8 mouse cellular contexts compared by ENCODE assay signal in the genomic region with DNA sequence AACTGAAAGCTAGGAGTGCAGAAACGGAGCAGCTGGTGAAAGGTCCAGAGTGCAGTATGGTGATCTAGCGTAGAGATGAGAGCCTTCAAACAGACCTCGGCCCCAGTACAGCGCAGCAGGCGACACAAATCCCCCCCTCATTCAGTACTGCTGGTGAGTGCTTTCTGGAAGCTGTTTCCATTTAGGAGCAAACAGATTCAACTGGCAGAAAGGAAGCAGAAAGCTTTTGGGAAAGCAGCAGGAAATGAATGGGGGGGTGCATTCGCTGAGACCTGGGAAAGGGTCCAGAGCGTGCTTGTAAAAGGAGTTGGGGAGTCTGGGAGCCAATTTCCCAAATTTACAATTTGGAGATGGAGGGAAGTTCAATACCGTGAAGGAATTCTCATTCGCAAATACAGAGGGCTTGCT.
DNase-seq lines count a peak whose midpoint lies in the region; ATAC-seq and TF ChIP-seq lines count a peak whose summit lies in the region.

No protein-coding gene starts in this region.

- H3K36me3 ChIP-seq in kidney, postnatal 0 days (ENCODE audit: insufficient read depth, low read length): no peaks in the 10 kb centered on the region
- H3K36me3 ChIP-seq in kidney, embryonic 14.5 days (ENCODE audit: control insufficient read depth, insufficient read depth, low read length): no peaks in the 10 kb centered on the region; the same call in 1 of the 2 replicates
- H3K36me3 ChIP-seq in limb, embryonic 14.5 days (ENCODE audit: control insufficient read depth, insufficient read depth, low read length): no peaks in the 10 kb centered on the region

- DNase-seq in cerebellum, postnatal 10 days: peak; percentile 50 to 59
- DNase-seq in cerebellum, adult 9-10 months: no peak
- DNase-seq in kidney, postnatal 0 days (ENCODE audit: low spot score): peak; percentile 47
- DNase-seq in limb, embryonic 14.5 days (ENCODE audit: low spot score): peak; percentile 86
- DNase-seq in urinary bladder, postnatal 25 days (ENCODE audit: low spot score): no peak
- no peak for DNase-seq in adrenal gland, adult 2 months

- H3K9ac ChIP-seq in kidney, postnatal 0 days (ENCODE audit: low read depth, low read length): no peak overlapping the region
- H3K9ac ChIP-seq in kidney, embryonic 14.5 days (ENCODE audit: low read depth, low read length): no peak overlapping the region
- no peak overlapping the region for H3K9ac ChIP-seq in limb, embryonic 14.5 days (ENCODE audit: low read depth, low read length, severe bottlenecking)

- H3K9me3 ChIP-seq in kidney, postnatal 0 days (replicated peaks; ENCODE audit: low read length): no peaks in the 10 kb centered on the region
- no peaks in the 10 kb centered on the region for H3K9me3 ChIP-seq in kidney, embryonic 14.5 days (ENCODE audit: control insufficient read depth, low read length)
- no peaks in the 10 kb centered on the region for H3K9me3 ChIP-seq in limb, embryonic 14.5 days (ENCODE audit: control insufficient read depth, low read length)

- TF ChIP-seq POLR2A in embryonic fibroblast, embryonic 13.5 days (IDR thresholded peaks at IDR 0.05; ENCODE audit: low read depth, low read length): no peak
- TF ChIP-seq POLR2A in limb, embryonic 14.5 days (IDR thresholded peaks at IDR 0.05; ENCODE audit: borderline replicate concordance, extremely low read depth, insufficient read depth, insufficient read length): no peak

- TF ChIP-seq CTCF in kidney, postnatal 0 days (IDR thresholded peaks at IDR 0.05; ENCODE audit: low read depth): no peak
- TF ChIP-seq CTCF in embryonic fibroblast, embryonic 13.5 days (IDR thresholded peaks at IDR 0.05; ENCODE audit: borderline replicate concordance, insufficient read depth, low read length): no peak

- no peak overlapping the region for H3K27ac ChIP-seq in kidney, postnatal 0 days
- H3K27ac ChIP-seq in kidney, embryonic 14.5 days (ENCODE audit: low read depth, low read length): no peak overlapping the region
- H3K27ac ChIP-seq in embryonic fibroblast, embryonic 13.5 days (ENCODE audit: insufficient read depth, low read length): peak overlapping the region; percentile 56
- peak overlapping the region; percentile 34; the same call in 1 of the 2 replicates for H3K27ac ChIP-seq in limb, embryonic 14.5 days (replicated peaks; ENCODE audit: low read depth, low read length)

- H3K4me1 ChIP-seq in kidney, postnatal 0 days (replicated peaks; ENCODE audit: insufficient read depth, low read length): no peaks in the 10 kb centered on the region
- H3K4me1 ChIP-seq in kidney, embryonic 14.5 days (ENCODE audit: control insufficient read depth, insufficient read depth, low read length): peaks cover 24% of the 10 kb centered on the region
- peaks cover 25% of the 10 kb centered on the region for H3K4me1 ChIP-seq in embryonic fibroblast, embryonic 13.5 days (ENCODE audit: control insufficient read depth, insufficient read depth, low read length)
- H3K4me1 ChIP-seq in limb, embryonic 14.5 days (ENCODE audit: control insufficient read depth, insufficient read depth, low read length): peaks cover 66% of the 10 kb centered on the region

- WGBS in kidney, postnatal 0 days: 30% methylated on average over 9 of the region's 9 CpGs
- 43% methylated on average over 9 of the region's 9 CpGs for WGBS in kidney, embryonic 14.5 days
- 14% methylated on average over 9 of the region's 9 CpGs for WGBS in limb, embryonic 14.5 days

- H3K27me3 ChIP-seq in kidney, postnatal 0 days (ENCODE audit: insufficient read depth, low read length): no peaks in the 10 kb centered on the region
- H3K27me3 ChIP-seq in kidney, embryonic 14.5 days (ENCODE audit: control insufficient read depth, insufficient read depth, low read length): no peaks in the 10 kb centered on the region
- no peaks in the 10 kb centered on the region for H3K27me3 ChIP-seq in limb, embryonic 14.5 days (ENCODE audit: control insufficient read depth, insufficient read depth, low read length)

- no peak overlapping the region for H3K4me3 ChIP-seq in kidney, postnatal 0 days (replicated peaks; ENCODE audit: low read depth, low read length)
- H3K4me3 ChIP-seq in kidney, embryonic 14.5 days (ENCODE audit: low read length): no peak overlapping the region
- no peak overlapping the region for H3K4me3 ChIP-seq in embryonic fibroblast, embryonic 13.5 days (ENCODE audit: insufficient read depth, low read length)
- H3K4me3 ChIP-seq in limb, embryonic 14.5 days (replicated peaks; ENCODE audit: low read length): 0 out of 2 replicates have a peak overlapping the region, but pooled peaks have one; percentile 8

- ATAC-seq in kidney, postnatal 0 days (replicated peaks; ENCODE audit: low FRiP score, low read depth): no peak
- ATAC-seq in kidney, embryonic 14.5 days (ENCODE audit: low FRiP score, low TSS enrichment): no peak
- peak; percentile 73 for ATAC-seq in limb, embryonic 14.5 days (ENCODE audit: low FRiP score, low read depth)

- 0 out of 2 replicates have a peak overlapping the region, but pooled peaks have one; percentile 8 for H3K4me2 ChIP-seq in kidney, postnatal 0 days (ENCODE audit: low read length)
- no peak overlapping the region for H3K4me2 ChIP-seq in kidney, embryonic 14.5 days (replicated peaks; ENCODE audit: low read depth, low read length)
- peak overlapping the region; percentile 33; the same call in 1 of the 2 replicates for H3K4me2 ChIP-seq in limb, embryonic 14.5 days (replicated peaks; ENCODE audit: low read depth, low read length, severe bottlenecking)

Comparison
In these comparisons a context has a peak if more than half of its experiments do, and no peak if none do; other contexts are left out.
1. DNase-seq: peak in cerebellum, postnatal 10 days (2 of 2), kidney, postnatal 0 days (single experiment) and limb, embryonic 14.5 days (single experiment); none in cerebellum, adult 9-10 months (single experiment), urinary bladder, postnatal 25 days (single experiment) and adrenal gland, adult 2 months (single experiment).
2. H3K27ac ChIP-seq: peak in embryonic fibroblast, embryonic 13.5 days (single experiment) and limb, embryonic 14.5 days (single experiment); none in kidney, postnatal 0 days (single experiment) and kidney, embryonic 14.5 days (single experiment).